Mouse (Mus musculus) urinary bladder, postnatal 14 days (tissue): ENCODE measurements around the gene Ntrk2.

ENCODE experiments used
- DNase-seq: peaks from one replicate; pipeline ENCODE4 v3.0.0; 2021; ENCODE audit warnings: low spot score

Ntrk2 gene

DNA sequence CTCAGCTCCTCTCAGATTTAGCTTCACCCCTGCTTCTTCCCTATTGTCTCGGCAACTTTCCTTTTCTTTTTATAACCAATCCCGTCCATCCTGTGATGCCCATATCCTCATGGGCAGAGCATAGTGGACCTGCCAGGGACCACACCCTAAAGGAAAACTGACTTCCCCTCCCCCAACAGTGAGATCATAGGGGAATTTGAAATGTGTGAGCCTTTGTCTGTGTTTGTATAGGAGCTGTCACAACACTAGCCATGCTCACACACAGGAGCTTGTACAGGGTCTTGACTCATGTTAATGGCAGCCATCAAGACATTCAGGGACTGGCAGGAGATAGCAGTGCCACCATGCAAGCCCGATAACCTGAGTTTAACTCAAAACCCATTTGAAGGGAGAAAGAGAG is 118.1 kb downstream of the Ntrk2 start:
- no peak for DNase-seq

GRCm38 (mm10) chr13:58927186-58927585 is 120.8 kb downstream of the Ntrk2 start:
- peak; percentile 21 for DNase-seq

GRCm38 (mm10) chr13:58927656-58928226 is 121.4 kb downstream of the Ntrk2 start:
- DNase-seq = no peak

DNA sequence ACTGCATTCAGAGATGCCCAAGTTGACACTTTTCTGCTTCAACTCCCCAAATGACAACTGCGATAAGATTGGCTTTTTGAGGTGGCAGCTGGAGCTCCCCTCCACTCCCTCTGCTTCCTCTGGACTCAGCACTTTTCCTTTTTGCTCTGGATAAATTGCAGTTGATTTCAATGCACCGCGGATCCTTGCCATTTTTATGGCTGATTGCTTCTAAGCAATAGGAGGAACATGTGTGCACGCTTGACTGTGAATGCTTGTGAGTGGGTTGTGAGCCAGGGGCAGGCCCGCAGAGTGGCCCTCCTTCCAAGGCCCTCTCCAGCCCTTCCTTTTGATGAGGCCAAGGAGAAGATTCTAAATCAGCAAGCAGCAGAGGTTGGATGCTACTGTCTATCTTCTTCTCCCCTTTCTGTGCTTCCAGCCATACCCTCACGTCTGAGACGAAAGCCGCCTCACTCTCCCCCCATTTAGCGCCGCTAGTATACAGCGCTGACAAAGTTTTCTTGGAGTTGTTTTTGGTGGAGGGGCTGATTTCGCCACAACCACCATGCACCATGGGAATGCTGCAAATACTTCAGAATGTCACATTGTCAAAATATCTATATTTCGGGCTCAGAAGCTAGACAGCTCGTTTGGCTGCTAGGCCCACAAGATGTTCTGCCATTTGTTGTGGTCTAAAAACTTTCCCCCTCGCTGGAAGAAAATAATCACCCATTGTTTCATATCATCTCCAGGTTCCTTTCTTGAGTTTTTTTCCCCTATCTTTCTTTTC is 122.5 kb downstream of the Ntrk2 start:
- no peak for DNase-seq

DNA sequence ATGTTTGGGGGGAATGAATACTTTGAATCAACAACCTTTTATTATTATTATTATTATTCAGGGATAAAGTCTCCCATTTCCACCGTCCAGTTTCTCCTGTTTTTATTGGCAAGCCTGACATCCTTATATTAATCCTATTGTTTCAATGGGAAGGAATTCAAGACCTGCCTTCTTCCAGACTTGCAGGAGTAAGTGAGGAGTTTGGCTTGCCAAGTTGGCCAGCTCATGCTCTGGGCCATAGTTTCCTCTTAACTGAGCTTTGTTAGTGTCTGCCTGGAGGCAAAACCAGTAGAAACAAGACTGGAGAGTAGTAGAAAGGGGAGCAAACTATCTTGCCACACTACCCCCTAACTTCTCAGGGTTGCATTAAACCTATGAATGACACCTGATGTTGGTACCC is 123.8 kb downstream of the Ntrk2 start:
- DNase-seq = no peak

- DNase-seq = no peak
These were observed 126.8 kb downstream of the Ntrk2 start for GRCm38 (mm10) chr13:58933126-58933525.

- DNase-seq = no peak
These were observed 128.3 kb downstream of the Ntrk2 start for GRCm38 (mm10) chr13:58934576-58935110.

DNA sequence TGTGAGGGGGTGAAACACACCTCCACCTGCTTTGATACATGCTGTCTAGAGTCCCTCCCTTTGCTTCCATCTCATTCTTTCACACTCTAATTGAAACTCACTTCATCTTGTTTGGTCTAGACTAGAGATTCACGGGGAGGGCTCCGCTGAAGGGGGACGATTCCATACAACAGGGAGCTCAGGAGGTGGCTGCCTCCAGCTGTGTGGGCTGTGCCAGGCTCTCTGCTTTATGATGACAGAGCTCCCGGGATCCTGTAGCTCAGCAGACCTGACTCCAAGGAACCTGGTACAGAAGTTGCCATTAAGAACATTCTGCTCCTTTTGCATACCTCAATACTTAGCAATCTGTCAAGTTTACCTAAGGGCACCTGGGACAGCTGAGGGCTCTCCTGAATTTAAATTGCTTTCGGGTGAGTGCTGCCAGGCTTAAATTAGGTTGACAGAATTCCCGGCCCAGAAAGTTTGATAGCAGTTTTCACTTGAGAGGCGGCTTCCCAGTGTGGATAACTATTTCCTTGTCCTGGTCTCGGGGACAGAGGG is 129.7 kb downstream of the Ntrk2 start:
- no peak for DNase-seq

DNA sequence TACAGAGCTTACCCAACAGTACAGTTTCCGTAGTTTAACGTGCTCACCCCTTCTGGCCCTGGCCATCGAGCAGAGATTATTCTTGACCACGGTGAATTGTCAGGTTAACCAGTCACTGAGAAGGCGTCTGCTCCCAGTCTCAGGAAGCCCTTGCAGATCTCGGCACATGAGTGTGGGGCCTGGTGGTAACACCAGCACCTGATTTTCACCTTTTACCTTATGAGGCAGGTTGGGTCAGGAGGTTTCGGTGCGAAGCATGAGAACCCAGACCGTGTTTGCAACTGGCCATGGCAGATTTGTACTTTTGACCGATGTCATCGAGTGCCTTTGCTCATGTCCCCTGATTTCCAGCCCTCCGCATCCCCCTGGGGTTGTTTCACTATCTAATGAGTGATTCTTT is 131.5 kb downstream of the Ntrk2 start:
- DNase-seq = no peak

- no peak for DNase-seq
These were observed 132.1 kb downstream of the Ntrk2 start for GRCm38 (mm10) chr13:58938464-58938863.

GRCm38 (mm10) chr13:58940208-58940607 is 133.8 kb downstream of the Ntrk2 start:
- DNase-seq = no peak

DNA sequence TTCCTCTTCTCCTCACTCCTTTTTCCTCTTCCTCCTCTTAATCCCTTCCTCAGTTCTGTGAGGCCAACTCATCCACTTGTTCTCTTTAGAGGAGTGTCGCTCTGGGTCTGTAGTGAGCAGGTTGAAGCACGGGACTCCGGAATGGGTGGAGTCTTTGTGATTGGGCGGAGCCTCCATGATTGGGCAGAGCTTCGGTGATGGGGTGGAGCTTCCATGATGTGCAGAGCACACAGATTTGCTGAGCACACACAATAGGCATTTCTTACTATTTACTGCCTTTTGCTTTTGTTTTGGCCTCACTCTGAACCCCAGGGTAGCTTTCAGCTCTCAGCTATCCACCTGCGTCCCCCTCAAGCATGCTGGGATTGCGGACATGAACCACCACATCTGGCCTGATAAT is 134.4 kb downstream of the Ntrk2 start:
- no peak for DNase-seq

DNA sequence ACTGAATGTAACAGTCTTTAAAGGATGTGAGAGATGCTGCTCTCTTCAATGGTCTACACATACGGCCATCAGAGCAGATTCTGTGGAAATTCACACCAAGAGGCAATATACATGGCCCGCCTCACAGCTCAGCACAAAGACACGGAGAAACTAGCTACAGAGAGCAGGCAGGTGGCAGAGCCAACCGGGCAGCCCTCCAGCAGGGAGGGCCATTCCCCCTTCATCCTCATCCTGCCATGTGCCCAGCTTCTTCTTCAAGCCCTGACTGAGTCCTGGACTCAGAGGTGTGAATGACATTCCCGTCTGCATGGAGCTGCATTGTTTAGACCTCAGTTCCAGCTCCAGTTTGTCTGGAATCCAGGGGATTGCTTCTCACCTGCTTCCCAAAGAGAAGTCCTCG is 139.4 kb downstream of the Ntrk2 start:
- no peak for DNase-seq

DNA sequence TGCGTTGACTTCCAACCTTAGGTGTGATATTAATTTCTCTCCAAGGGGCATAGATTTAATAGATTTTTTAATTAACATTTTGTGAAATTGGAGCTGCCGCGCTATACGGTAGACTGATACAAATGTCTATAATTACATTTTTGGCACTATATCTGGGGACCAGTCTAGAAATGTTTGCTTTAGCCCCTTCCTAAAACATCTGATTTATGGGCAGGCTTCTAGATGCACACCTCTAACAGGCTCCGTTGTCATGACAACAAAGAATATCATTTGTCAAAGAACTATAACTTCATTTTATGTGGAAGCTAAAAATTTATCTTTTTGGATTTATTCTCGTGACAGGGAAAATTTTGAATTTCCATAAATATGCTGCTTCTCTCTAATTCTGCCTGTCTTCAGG is 140.2 kb downstream of the Ntrk2 start:
- DNase-seq = no peak

DNA sequence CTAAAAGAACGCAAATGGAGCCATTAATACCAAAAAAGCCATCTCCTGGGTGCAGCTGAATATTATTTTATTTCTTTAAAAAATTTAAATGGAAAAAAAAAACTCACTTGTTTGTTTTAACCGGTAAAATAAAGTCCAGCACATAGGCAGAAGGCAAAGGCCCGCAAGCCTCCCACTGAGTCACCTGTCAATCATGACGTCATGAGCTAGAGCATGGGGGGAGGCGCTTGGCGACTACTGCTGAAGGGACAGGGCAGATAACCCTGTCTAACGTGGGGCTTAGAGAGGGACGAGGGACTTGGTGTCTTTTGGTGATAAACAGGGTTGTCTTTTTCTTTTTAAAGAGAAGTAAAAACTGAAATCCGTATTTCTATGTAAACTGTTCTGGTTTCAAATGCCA is 140.7 kb downstream of the Ntrk2 start:
- no peak for DNase-seq

- no peak for DNase-seq
These were observed 148.0 kb downstream of the Ntrk2 start for GRCm38 (mm10) chr13:58954331-58954730.

GRCm38 (mm10) chr13:58954764-58955163 is 148.4 kb downstream of the Ntrk2 start:
- DNase-seq = no peak

DNA sequence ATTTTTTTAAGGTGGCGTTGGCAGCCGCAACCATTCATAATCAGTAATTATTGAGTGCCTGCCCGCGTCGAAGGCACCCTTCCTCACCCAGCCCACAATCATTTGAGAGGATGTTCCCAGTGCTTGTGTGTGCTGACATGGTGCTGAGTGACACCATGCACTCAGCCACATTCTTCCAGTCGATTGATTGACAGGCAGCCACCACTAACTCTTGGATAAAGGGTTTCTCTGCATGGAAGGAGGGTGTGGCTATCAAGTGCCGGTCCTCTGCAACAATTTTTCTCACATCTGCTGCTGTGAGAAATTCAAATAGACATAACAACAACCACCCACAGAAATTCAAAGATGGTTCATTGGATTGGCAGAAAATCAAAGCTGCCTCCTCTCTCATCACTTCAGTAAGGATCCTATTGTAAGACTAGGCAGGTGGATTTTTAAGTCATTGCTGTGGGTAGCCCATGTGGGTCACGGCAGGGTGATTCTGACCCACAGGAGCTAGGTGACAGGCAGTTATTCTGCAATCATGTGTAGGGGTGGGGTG is 148.9 kb downstream of the Ntrk2 start:
- DNase-seq = no peak

- no peak for DNase-seq
These were observed 152.0 kb downstream of the Ntrk2 start for GRCm38 (mm10) chr13:58958171-58958904.

- no peak for DNase-seq
These were observed 154.0 kb downstream of the Ntrk2 start for GRCm38 (mm10) chr13:58960321-58960720.

DNA sequence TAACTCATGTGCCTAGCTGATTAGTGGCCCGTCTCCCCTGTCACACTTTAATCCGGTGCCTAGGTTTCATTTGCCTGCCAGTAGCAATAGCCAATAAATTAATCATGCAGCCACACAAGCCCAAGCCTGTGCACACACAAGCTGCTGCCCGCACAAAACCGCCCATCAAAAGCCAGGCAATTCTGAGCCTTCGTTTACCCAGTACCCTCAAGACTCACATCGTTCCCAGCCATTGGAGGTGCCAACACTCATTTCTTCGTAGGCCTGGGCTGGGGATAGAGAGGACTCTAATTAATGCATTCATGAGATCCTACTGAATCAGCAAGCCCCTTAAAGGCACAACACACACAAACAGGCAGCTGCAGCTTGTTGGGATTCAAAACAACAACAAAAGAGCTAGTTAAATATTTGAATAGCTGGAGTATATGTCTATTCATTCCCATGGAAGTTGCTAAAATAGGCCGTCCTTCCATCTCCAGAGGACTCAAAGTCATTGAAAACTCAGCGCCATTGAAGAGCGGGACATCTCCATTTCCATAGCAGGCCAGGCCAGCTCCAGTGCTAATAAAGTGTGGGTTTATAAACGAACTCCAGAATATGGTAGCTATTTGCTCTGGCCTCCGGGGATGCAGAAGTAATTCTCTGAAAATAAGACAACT is 158.5 kb downstream of the Ntrk2 start:
- no peak for DNase-seq

DNA sequence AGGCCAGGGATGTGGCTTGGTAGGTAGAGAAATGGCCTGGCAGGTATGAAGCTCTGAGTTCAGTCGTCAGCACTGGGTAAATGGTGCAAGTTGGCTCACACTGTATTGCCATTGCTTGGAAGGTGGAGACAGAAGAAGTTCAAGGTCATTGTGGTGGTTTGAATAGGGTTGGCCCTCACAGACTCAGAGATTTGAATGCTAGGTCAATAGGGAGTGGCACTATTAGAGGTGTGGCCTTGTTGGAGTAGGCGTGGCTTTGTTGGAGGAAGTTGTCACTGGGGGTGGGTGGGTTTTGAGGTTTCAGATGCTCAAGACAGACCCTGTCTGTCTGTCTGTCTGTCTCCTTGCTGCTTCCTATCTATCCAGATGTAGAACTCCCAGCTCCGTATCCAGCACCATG is 159.5 kb downstream of the Ntrk2 start:
- DNase-seq = no peak
